Mouse (Mus musculus): ENCODE measurements around the gene Dynlt1a.
"Not testable (repeated sequence)": the region's sequence is repeated elsewhere in the genome, so short reads cannot be mapped to it uniquely, and the experiment has no call there.

- TF ChIP-seq CTCF (IDR thresholded peaks at IDR 0.05; ENCODE audit: low read depth, low read length); POLR2A (IDR thresholded peaks at IDR 0.05; ENCODE audit: insufficient read depth, low read length); EP300 (IDR thresholded peaks at IDR 0.05; ENCODE audit: insufficient read depth, low read depth, low read length): not testable (repeated sequence)
Observed at GRCm38 (mm10) chr17:6274693-6275092, 42.6 kb downstream of the Dynlt1a start.
